Mouse (Mus musculus) MEL (cell line): Measurements from ENCODE around the gene Htra2. TPM values are rescaled to one million over a fixed set of nuclear protein-coding genes. Genes with fewer than 3 reads are reported as not detected.

Source experiments
- DNase-seq: peaks from one replicate; pipeline ENCODE4 v3.0.0; 2011; ENCODE audit warnings: low read depth, low spot score
- H3K27ac ChIP-seq: 2 replicates; pipeline ENCODE4 v1.5.1; 2012; ENCODE audit warnings: low read depth, mild to moderate bottlenecking, control low read depth, low read length, moderate library complexity; ENCODE audit not compliant: control insufficient read depth
- H3K27me3 ChIP-seq, 2 experiments: fragments of 150-350 bp in 1 of 2; sonication (generic) in 1 of 2; 2 replicates each; pipeline ENCODE4 v1.6.1; 2012; ENCODE audit warnings: low read length in 2 of 2, mild to moderate bottlenecking in 2 of 2, improper control_type of control experiment in 1 of 2, moderate library complexity in 1 of 2; ENCODE audit not compliant: insufficient read depth in 2 of 2, control insufficient read depth in 1 of 2
- H3K36me3 ChIP-seq, 2 experiments: 2 replicates each; pipeline ENCODE4 v1.6.1; 2012 to 2014; ENCODE audit warnings: low read length in 2 of 2, improper control_type of control experiment in 1 of 2, inconsistent platforms in 1 of 2, mild to moderate bottlenecking in 1 of 2; ENCODE audit not compliant: insufficient read depth in 2 of 2, control insufficient read depth in 1 of 2
- H3K4me1 ChIP-seq, 2 experiments: fragments of 150-350 bp in 1 of 2; sonication (generic) in 1 of 2; 2 replicates each; pipeline ENCODE4 v1.6.1; 2012; ENCODE audit warnings: low read length in 2 of 2, improper control_type of control experiment in 1 of 2, mild to moderate bottlenecking in 1 of 2; ENCODE audit not compliant: insufficient read depth in 2 of 2, control insufficient read depth in 1 of 2
- H3K4me3 ChIP-seq, 2 experiments: fragments of 150-350 bp in 1 of 2; sonication (generic) in 1 of 2; 2 replicates each; pipeline ENCODE4 v1.5.1; 2012; ENCODE audit warnings: low read depth in 2 of 2, low read length in 2 of 2, mild to moderate bottlenecking in 2 of 2, moderate library complexity in 2 of 2, control low read depth in 1 of 2, improper control_type of control experiment in 1 of 2; ENCODE audit not compliant: control insufficient read depth in 1 of 2, insufficient read depth in 1 of 2
- H3K79me2 ChIP-seq: 2 replicates; pipeline ENCODE4 v1.6.1; 2012; ENCODE audit warnings: mild to moderate bottlenecking, low read length, moderate library complexity; ENCODE audit not compliant: control insufficient read depth, poor library complexity, insufficient read depth
- H3K9ac ChIP-seq: 2 replicates; pipeline ENCODE4 v1.6.1; 2012; ENCODE audit warnings: low read depth, mild to moderate bottlenecking, control low read depth, low read length, moderate library complexity; ENCODE audit not compliant: control insufficient read depth, poor library complexity, severe bottlenecking
- H3K9me3 ChIP-seq: fragments of 150-350 bp; sonication (generic); replicated peaks from 2 replicates; pipeline ENCODE4 v1.6.1; 2012; ENCODE audit warnings: mild to moderate bottlenecking, low read length, improper control_type of control experiment, moderate library complexity; ENCODE audit not compliant: insufficient read depth
- BHLHE40 ChIP-seq: IDR thresholded peaks from 2 replicates; pipeline ENCODE4 v1.6.1; 2012; ENCODE audit warnings: low read depth, mild to moderate bottlenecking, inconsistent platforms, low read length, improper control_type of control experiment, borderline replicate concordance
- CHD1 ChIP-seq: IDR thresholded peaks from 2 replicates; pipeline ENCODE4 v1.6.1; 2012; ENCODE audit warnings: low read depth, mild to moderate bottlenecking, inconsistent platforms, low read length, improper control_type of control experiment
- CHD2 ChIP-seq: IDR thresholded peaks from 2 replicates; pipeline ENCODE4 v1.6.1; 2011; ENCODE audit warnings: low read length, improper control_type of control experiment
- HCFC1 ChIP-seq: IDR thresholded peaks from 2 replicates; pipeline ENCODE4 v1.6.1; 2012; ENCODE audit warnings: low read depth, mild to moderate bottlenecking, inconsistent platforms, low read length, improper control_type of control experiment, moderate library complexity
- JUND ChIP-seq: IDR thresholded peaks from 2 replicates; pipeline ENCODE4 v1.6.1; 2011; ENCODE audit warnings: low read depth, mild to moderate bottlenecking, improper control_type of control experiment, low read length
- KAT2A ChIP-seq: conservative IDR thresholded peaks from 2 replicates; pipeline ENCODE4 v1.6.1; 2012; ENCODE audit warnings: low read depth, low read length, improper control_type of control experiment, inconsistent platforms
- MAX ChIP-seq: IDR thresholded peaks from 2 replicates; pipeline ENCODE4 v1.6.1; 2011; ENCODE audit warnings: low read length, improper control_type of control experiment
- MAZ ChIP-seq: IDR thresholded peaks from 2 replicates; pipeline ENCODE4 v1.6.1; 2012; ENCODE audit warnings: low read depth, mild to moderate bottlenecking, inconsistent platforms, low read length, improper control_type of control experiment
- MXI1 ChIP-seq: IDR thresholded peaks from 2 replicates; pipeline ENCODE4 v1.6.1; 2011; ENCODE audit warnings: mild to moderate bottlenecking, low read depth, low read length, improper control_type of control experiment
- MYB ChIP-seq: IDR thresholded peaks from 2 replicates; pipeline ENCODE4 v1.6.1; 2011; ENCODE audit warnings: mild to moderate bottlenecking, low read depth, low read length, improper control_type of control experiment
- MYC ChIP-seq: IDR thresholded peaks from 2 replicates; pipeline ENCODE4 v1.6.1; 2011; ENCODE audit warnings: low read depth, mild to moderate bottlenecking, low read length, improper control_type of control experiment, moderate library complexity
- NRF1 ChIP-seq: IDR thresholded peaks from 2 replicates; pipeline ENCODE4 v1.6.1; 2014; ENCODE audit warnings: low read depth, mild to moderate bottlenecking, inconsistent platforms, low read length, improper control_type of control experiment, moderate library complexity; ENCODE audit not compliant: poor library complexity, insufficient read depth, severe bottlenecking
- POLR2A ChIP-seq, 2 experiments: IDR thresholded peaks; 2 replicates each; pipeline ENCODE4 v1.6.1; 2011 to 2012; ENCODE audit warnings: low read length in 2 of 2, mild to moderate bottlenecking in 2 of 2, control low read depth in 1 of 2, improper control_type of control experiment in 1 of 2, low read depth in 1 of 2, moderate library complexity in 1 of 2; ENCODE audit not compliant: control insufficient read depth in 1 of 2, insufficient read depth in 1 of 2, poor library complexity in 1 of 2
- SMC3 ChIP-seq: IDR thresholded peaks from 2 replicates; pipeline ENCODE4 v1.6.1; 2011; ENCODE audit warnings: low read depth, low read length, improper control_type of control experiment
- TAL1 ChIP-seq: IDR thresholded peaks from 2 replicates; pipeline ENCODE4 v1.6.1; 2012; ENCODE audit warnings: mild to moderate bottlenecking, inconsistent platforms, low read length, moderate library complexity, mixed read lengths
- TBP ChIP-seq: IDR thresholded peaks from 2 replicates; pipeline ENCODE4 v1.8.0; 2011; ENCODE audit warnings: low read depth, low read length, improper control_type of control experiment
- USF2 ChIP-seq, 2 experiments: IDR thresholded peaks; 2 replicates each; pipeline ENCODE4 v1.6.1; 2011 to 2012; ENCODE audit warnings: improper control_type of control experiment in 2 of 2, low read length in 2 of 2, borderline replicate concordance in 1 of 2, inconsistent platforms in 1 of 2, low read depth in 1 of 2, mild to moderate bottlenecking in 1 of 2; ENCODE audit not compliant: insufficient read depth in 1 of 2
- ZKSCAN1 ChIP-seq: IDR thresholded peaks from 2 replicates; pipeline ENCODE4 v1.6.1; 2012; ENCODE audit warnings: low read depth, mild to moderate bottlenecking, inconsistent platforms, low read length, improper control_type of control experiment, moderate library complexity
- ZMIZ1 ChIP-seq: IDR thresholded peaks from 2 replicates; pipeline ENCODE4 v1.6.1; 2012; ENCODE audit warnings: low read depth, mild to moderate bottlenecking, inconsistent platforms, low read length, improper control_type of control experiment, moderate library complexity
- polyA plus RNA-seq, 2 experiments: library from polyadenylated mRNA; stranded (reverse) in 1 of 2; unstranded in 1 of 2; fragments of >175 nt in 1 of 2; fragments of >200 nt in 1 of 2; gene quantifications; 2 replicates each; pipeline versions ENCODE4 v1.2.1 to v1.2.4; 2012; ENCODE audit warnings: low replicate concordance in 2 of 2, low read depth in 1 of 2; ENCODE audit not compliant: insufficient read length in 2 of 2, insufficient read depth in 1 of 2, missing spikeins in 1 of 2
- total RNA-seq: library from RNA; depleted of rRNA; stranded (reverse); fragments of 300-350 nt; gene quantifications from 2 replicates; pipeline ENCODE4 v1.2.3, GENCODE M21; 2012

Gene Htra2
- total and polyA plus RNA-seq, 3 experiments, result 107 to 133 TPM; not detected in 1

DNA sequence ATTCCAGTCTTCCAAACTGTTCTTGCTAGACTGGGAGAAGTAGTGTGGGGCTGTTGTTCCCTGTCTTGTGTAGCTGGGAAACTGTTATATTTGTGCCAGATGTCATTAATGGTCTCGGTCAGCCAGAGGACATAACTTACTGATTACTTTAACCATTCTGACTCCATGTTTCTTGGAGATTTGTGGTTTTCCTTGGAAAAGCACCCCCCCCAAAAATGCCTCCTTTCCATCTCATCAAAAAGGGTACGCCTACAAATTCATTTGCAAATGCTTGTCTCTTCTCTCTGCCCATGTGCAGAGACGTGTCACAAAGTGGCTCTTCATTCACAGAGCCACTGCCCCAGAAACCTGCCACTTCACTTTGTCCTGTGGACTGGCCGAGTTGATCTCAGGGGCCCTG lies 30.7 kb downstream of the Htra2 start:
- H3K27me3 ChIP-seq, result no peaks in the 10 kb centered on the region
- peaks cover 17 to 27% of the 10 kb centered on the region in 2 experiments for H3K4me1 ChIP-seq
- H3K36me3 ChIP-seq, result peaks cover 0 to 32% of the 10 kb centered on the region in 2 experiments; a peak in 2 of 4 replicates
- H3K27ac ChIP-seq, result no peak overlapping the region
- no peak for DNase-seq
- H3K9me3 ChIP-seq, result no peaks in the 10 kb centered on the region
- no peak overlapping the region for H3K9ac ChIP-seq
- TF ChIP-seq NRF1, result no peak
- TF ChIP-seq KAT2A, result no peak
- no peak for TF ChIP-seq TBP
- TF ChIP-seq MXI1, result no peak
- TF ChIP-seq TAL1, result no peak
- no peak for TF ChIP-seq MYC
- TF ChIP-seq CHD2, result no peak
- TF ChIP-seq SMC3, result no peak
- TF ChIP-seq USF2 (IDR thresholded peaks at IDR 0.05; ENCODE audit: borderline replicate concordance in 1 of 2, insufficient read depth in 1 of 2, low read depth in 1 of 2, low read length in 2 of 2), result no peak
- no peak for TF ChIP-seq POLR2A (IDR thresholded peaks at IDR 0.05; ENCODE audit: control insufficient read depth in 1 of 2, insufficient read depth in 1 of 2, low read depth in 1 of 2, low read length in 2 of 2, poor library complexity in 1 of 2)
- no peak for TF ChIP-seq CHD1
- TF ChIP-seq MYB, result no peak
- TF ChIP-seq JUND, result no peak
- no peak for TF ChIP-seq MAZ
- no peak for TF ChIP-seq MAX
- TF ChIP-seq ZMIZ1, result no peak
- TF ChIP-seq HCFC1, result no peak
- no peaks in the 10 kb centered on the region for H3K79me2 ChIP-seq
- H3K4me3 ChIP-seq, result no peak overlapping the region

DNA sequence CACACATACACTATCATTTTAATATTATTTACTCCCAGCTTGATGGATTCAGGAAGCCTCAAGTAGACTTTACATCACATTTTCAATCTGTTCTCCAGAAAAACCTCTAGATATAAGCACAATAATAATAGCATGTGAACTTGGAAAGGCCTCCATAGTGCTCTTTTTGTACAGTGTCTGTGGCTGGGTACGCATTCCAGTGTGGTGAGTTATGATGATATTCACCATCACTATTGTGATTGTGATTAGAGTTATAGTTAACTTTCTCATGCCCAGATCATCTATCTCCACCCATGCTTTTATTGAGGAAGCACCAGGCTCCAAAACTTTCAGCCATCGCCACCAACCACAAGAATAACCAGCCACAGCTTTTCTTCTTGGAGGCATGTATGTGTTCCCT lies 31.3 kb downstream of the Htra2 start:
- no peak overlapping the region for H3K27ac ChIP-seq
- H3K36me3 ChIP-seq, result peaks cover 0 to 32% of the 10 kb centered on the region in 2 experiments; a peak in 2 of 4 replicates
- DNase-seq, result no peak
- no peaks in the 10 kb centered on the region for H3K9me3 ChIP-seq
- no peaks in the 10 kb centered on the region for H3K27me3 ChIP-seq
- peaks cover 17 to 27% of the 10 kb centered on the region in 2 experiments for H3K4me1 ChIP-seq
- TF ChIP-seq ZKSCAN1, result no peak
- no peak for TF ChIP-seq BHLHE40
- no peaks in the 10 kb centered on the region for H3K79me2 ChIP-seq
- H3K9ac ChIP-seq, result no peak overlapping the region
- H3K4me3 ChIP-seq, result no peak overlapping the region
